Mouse (Mus musculus): ENCODE measurements around the gene Hace1. TPM values are rescaled to one million over a fixed set of nuclear protein-coding genes. Genes with fewer than 3 reads are reported as not detected.

Hace1 gene
- total RNA-seq, 1 experiment, result 14.5 TPM

DNA sequence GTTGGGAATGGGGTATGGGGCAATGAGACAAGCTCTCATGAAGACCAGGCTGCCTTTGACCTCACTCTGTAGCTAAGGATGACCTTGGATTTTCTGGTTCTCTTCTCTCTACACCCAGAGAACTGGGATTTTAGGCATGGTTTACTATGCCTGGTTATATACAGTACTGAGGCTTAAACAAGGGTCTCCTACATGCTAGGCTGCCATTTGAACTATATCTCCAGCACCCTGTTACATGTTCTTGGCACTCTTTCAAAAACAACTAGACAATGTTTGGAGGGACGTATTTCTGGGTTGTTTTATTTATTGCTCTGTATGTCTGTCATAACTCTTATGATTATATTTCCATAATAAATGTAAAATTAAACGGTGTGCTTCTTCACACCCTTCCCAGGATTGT lies 129.2 kb downstream of the Hace1 start:
- Histone ChIP-seq H3K4me1 (ENCODE audit: control insufficient read depth in 2 of 2, insufficient read depth in 2 of 2, low read length in 2 of 2, poor library complexity in 1 of 2) (no peaks in the 10 kb centered on the region), H3K27ac (ENCODE audit: insufficient read depth, low read depth, low read length, poor library complexity, severe bottlenecking) (no peak overlapping the region), H3K9me3 (ENCODE audit: control insufficient read depth, insufficient read depth, low read depth, low read length) (no peaks in the 10 kb centered on the region), H3K4me3 (ENCODE audit: insufficient read depth in 1 of 2, low read depth in 1 of 2, low read length in 2 of 2, poor library complexity in 1 of 2, severe bottlenecking in 1 of 2) (no peak overlapping the region), H3K36me3 (ENCODE audit: control insufficient read depth, insufficient read depth, low read length, poor library complexity, severe bottlenecking) (no peaks in the 10 kb centered on the region), H3K9ac (ENCODE audit: insufficient read depth, low read depth, low read length, poor library complexity, severe bottlenecking) (no peak overlapping the region)
- in situ Hi-C loops (cut with MboI; ENCODE audit: low sequenced_read_pairs in 2 of 2, unreplicated experiment in 2 of 2), result no loop called here
- no peak for TF ChIP-seq HCFC1 (IDR thresholded peaks at IDR 0.05; ENCODE audit: borderline replicate concordance, insufficient read depth, low read length)
- TF ChIP-seq CHD2 (IDR thresholded peaks at IDR 0.05; ENCODE audit: low read depth, low read length), result no peak
- TF ChIP-seq ZNF384 (IDR thresholded peaks at IDR 0.05; ENCODE audit: low read depth, low read length), result no peak
- no peak for TF ChIP-seq MAFK (IDR thresholded peaks at IDR 0.05; ENCODE audit: insufficient read depth, low read depth, low read length)
- TF ChIP-seq ZC3H11A (IDR thresholded peaks at IDR 0.05; ENCODE audit: borderline replicate concordance, low read depth, low read length), result no peak
- DNase-seq (ENCODE audit: low read depth, low spot score), result no peak

DNA sequence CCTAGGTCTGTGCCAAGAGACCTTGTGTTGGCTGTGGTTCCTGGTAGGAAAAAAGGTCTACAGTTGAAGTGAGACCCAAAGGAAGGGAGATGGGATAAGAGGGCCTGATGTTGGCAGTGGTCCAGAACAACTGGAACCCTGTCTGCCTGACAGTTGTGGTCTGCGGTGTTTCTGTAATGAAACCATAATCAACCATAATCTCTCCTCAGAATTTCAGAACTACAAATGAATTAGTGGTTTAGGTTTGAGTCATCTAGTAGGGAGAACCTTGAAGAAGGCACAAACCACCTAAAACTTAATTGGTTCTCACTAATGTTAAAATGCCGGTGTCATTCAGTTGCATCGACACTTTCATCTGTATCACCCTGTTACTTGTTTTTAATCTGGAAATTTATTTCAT lies 133.2 kb downstream of the Hace1 start:
- Histone ChIP-seq H3K36me3 (ENCODE audit: control insufficient read depth, insufficient read depth, low read length, poor library complexity, severe bottlenecking) (no peaks in the 10 kb centered on the region), H3K27ac (ENCODE audit: insufficient read depth, low read depth, low read length, poor library complexity, severe bottlenecking) (no peak overlapping the region), H3K9ac (ENCODE audit: insufficient read depth, low read depth, low read length, poor library complexity, severe bottlenecking) (no peak overlapping the region), H3K9me3 (ENCODE audit: control insufficient read depth, insufficient read depth, low read depth, low read length) (no peaks in the 10 kb centered on the region), H3K4me1 (ENCODE audit: control insufficient read depth in 2 of 2, insufficient read depth in 2 of 2, low read length in 2 of 2, poor library complexity in 1 of 2) (no peaks in the 10 kb centered on the region), H3K4me3 (ENCODE audit: insufficient read depth in 1 of 2, low read depth in 1 of 2, low read length in 2 of 2, poor library complexity in 1 of 2, severe bottlenecking in 1 of 2) (no peak overlapping the region)
- in situ Hi-C loops (cut with MboI; ENCODE audit: low sequenced_read_pairs in 2 of 2, unreplicated experiment in 2 of 2), result no loop called here
- no peak for TF ChIP-seq ZC3H11A (IDR thresholded peaks at IDR 0.05; ENCODE audit: borderline replicate concordance, low read depth, low read length)
- TF ChIP-seq ZNF384 (IDR thresholded peaks at IDR 0.05; ENCODE audit: low read depth, low read length), result no peak
- no peak for TF ChIP-seq MAFK (IDR thresholded peaks at IDR 0.05; ENCODE audit: insufficient read depth, low read depth, low read length)
- TF ChIP-seq CHD2 (IDR thresholded peaks at IDR 0.05; ENCODE audit: low read depth, low read length), result no peak
- no peak for TF ChIP-seq HCFC1 (IDR thresholded peaks at IDR 0.05; ENCODE audit: borderline replicate concordance, insufficient read depth, low read length)
- no peak for DNase-seq (ENCODE audit: low read depth, low spot score)

DNA sequence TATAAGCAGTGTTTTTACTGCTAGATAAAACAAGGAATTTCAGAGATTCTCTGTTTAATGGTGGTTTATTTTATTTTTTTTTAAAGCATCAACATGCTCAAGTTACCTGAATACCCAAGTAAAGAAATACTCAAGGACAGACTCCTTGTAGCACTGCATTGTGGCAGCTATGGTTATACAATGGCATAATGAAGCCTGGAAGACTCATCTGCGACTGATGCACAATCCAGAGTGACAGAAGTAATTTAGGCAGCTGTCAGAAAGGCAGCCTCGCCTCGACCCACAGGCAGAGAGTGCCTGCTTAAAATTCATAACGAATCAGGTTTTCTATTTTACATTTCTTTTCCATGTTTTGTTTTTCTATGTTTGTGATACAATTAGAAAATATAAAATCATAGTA lies 133.7 kb downstream of the Hace1 start:
- TF ChIP-seq MAFK (IDR thresholded peaks at IDR 0.05; ENCODE audit: insufficient read depth, low read depth, low read length), result no peak
- no peak for TF ChIP-seq CHD2 (IDR thresholded peaks at IDR 0.05; ENCODE audit: low read depth, low read length)
- no peak for TF ChIP-seq HCFC1 (IDR thresholded peaks at IDR 0.05; ENCODE audit: borderline replicate concordance, insufficient read depth, low read length)
- TF ChIP-seq ZC3H11A (IDR thresholded peaks at IDR 0.05; ENCODE audit: borderline replicate concordance, low read depth, low read length), result no peak
- no peak for TF ChIP-seq ZNF384 (IDR thresholded peaks at IDR 0.05; ENCODE audit: low read depth, low read length)
- no peaks in the 10 kb centered on the region for H3K9me3 ChIP-seq (ENCODE audit: control insufficient read depth, insufficient read depth, low read depth, low read length)
- H3K36me3 ChIP-seq (ENCODE audit: control insufficient read depth, insufficient read depth, low read length, poor library complexity, severe bottlenecking), result no peaks in the 10 kb centered on the region
- in situ Hi-C loops (cut with MboI; ENCODE audit: low sequenced_read_pairs in 2 of 2, unreplicated experiment in 2 of 2), result no loop called here
- DNase-seq (ENCODE audit: low read depth, low spot score), result no peak
- no peaks in the 10 kb centered on the region for H3K4me1 ChIP-seq (ENCODE audit: control insufficient read depth in 2 of 2, insufficient read depth in 2 of 2, low read length in 2 of 2, poor library complexity in 1 of 2)
- no peak overlapping the region for H3K9ac ChIP-seq (ENCODE audit: insufficient read depth, low read depth, low read length, poor library complexity, severe bottlenecking)
- H3K4me3 ChIP-seq (ENCODE audit: insufficient read depth in 1 of 2, low read depth in 1 of 2, low read length in 2 of 2, poor library complexity in 1 of 2, severe bottlenecking in 1 of 2), result no peak overlapping the region
- no peak overlapping the region for H3K27ac ChIP-seq (ENCODE audit: insufficient read depth, low read depth, low read length, poor library complexity, severe bottlenecking)

Other genes with a start within 250 kb of the Hace1 start
- 0.58 and 0.85 TPM in 2 replicates for gene Bves, start 242.1 kb upstream of the Hace1 start, total RNA-seq (2012; rRNA removed)
- gene Lin28b, start 91.4 kb upstream of the Hace1 start, total RNA-seq (2012; rRNA removed), result 26.9 and 30.1 TPM in 2 replicates

Measured in ES-E14 (cell line).